In the genomic region with DNA sequence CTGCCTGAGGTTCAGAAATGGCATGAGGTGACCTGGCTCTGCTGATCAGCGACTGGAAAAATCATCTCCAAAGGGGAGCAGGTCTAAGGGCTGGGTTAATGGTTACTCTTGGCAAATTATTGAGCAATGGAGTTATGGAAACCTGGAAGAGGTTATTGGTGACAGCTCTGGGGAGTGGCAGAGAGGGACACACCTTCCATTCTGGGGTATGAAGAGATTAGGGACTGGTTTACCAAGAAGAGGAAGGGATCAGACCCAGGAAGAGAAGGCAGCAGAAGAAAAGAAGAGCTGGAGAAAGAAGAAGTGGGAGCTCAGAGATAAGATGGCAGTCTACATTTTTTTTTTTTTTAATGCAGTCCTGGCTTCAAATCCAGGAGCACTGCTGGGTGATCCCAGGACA, we compare ENCODE assay signal across 9 mouse cellular contexts. TPM values are rescaled to one million over a fixed set of nuclear protein-coding genes. Genes with fewer than 3 reads are reported as not detected.
DNase-seq lines count a peak whose midpoint lies in the region; ATAC-seq and TF ChIP-seq lines count a peak whose summit lies in the region.
"Had no signal": no experiment of that assay in that cellular context is flagged by ENCODE, and none has a peak within 500 bp of the region (broad histone marks: within the 10 kb centered on the region; RNA-seq: fewer than 3 reads in every experiment).

No protein-coding gene starts in this region.

- peaks cover 54% of the 10 kb centered on the region for H3K4me1 ChIP-seq in hindbrain, embryonic 12.5 days
- H3K4me1 ChIP-seq in hindbrain, embryonic 11.5 days (replicated peaks; ENCODE audit: control insufficient read depth, insufficient read depth, low read length) = peaks cover 4% of the 10 kb centered on the region; the same call in 1 of the 2 replicates
- peaks cover 78% of the 10 kb centered on the region for H3K4me1 ChIP-seq in embryonic facial prominence, embryonic 10.5 days
- H3K4me1 ChIP-seq in kidney, adult 2 months (ENCODE audit: control insufficient read depth, insufficient read depth, low read length) = peaks cover 15% of the 10 kb centered on the region

- H3K27ac ChIP-seq in hindbrain, embryonic 12.5 days = 0 out of 2 replicates have a peak overlapping the region, but pooled peaks have one; percentile 62
- no peak overlapping the region for H3K27ac ChIP-seq in hindbrain, embryonic 11.5 days (ENCODE audit: low read depth, low read length)
- peak overlapping the region; percentile 96 for H3K27ac ChIP-seq in embryonic facial prominence, embryonic 10.5 days (replicated peaks)
- peak overlapping the region; percentile 94 for H3K27ac ChIP-seq in kidney, adult 2 months (ENCODE audit: insufficient read depth, low read depth, low read length)
- H3K27ac ChIP-seq in macrophage = peak overlapping the region; percentile 98

- H3K4me3 ChIP-seq in hindbrain, embryonic 12.5 days = no peak overlapping the region
- H3K4me3 ChIP-seq in hindbrain, embryonic 11.5 days (ENCODE audit: low read depth, low read length) = no peak overlapping the region
- H3K4me3 ChIP-seq in embryonic facial prominence, embryonic 10.5 days = peak overlapping the region; percentile 22; the same call in 1 of the 2 replicates
- H3K4me3 ChIP-seq in kidney, adult 2 months (ENCODE audit: insufficient read depth, low read depth, low read length) = peak overlapping the region; percentile 6; the same call in 1 of the 2 replicates
- H3K4me3 ChIP-seq in macrophage (ENCODE audit: inconsistent target) = no peak overlapping the region

- WGBS in hindbrain, embryonic 12.5 days = 41% methylated on average over 1 of the region's 1 CpGs
- WGBS in hindbrain, embryonic 11.5 days = 58% methylated on average over 1 of the region's 1 CpGs
- 59% methylated on average over 1 of the region's 1 CpGs for WGBS in embryonic facial prominence, embryonic 10.5 days
- WGBS in kidney, adult 2 months = 20% methylated on average over 1 of the region's 1 CpGs
- WGBS in macrophage (ENCODE audit: missing documents) = 0% methylated on average over 1 of the region's 1 CpGs

- no peak for TF ChIP-seq CTCF in kidney, adult 2 months (conservative IDR thresholded peaks at IDR 0.05; ENCODE audit: insufficient read depth, insufficient read length, low read depth, low read length)

- ATAC-seq in hindbrain, embryonic 12.5 days (ENCODE audit: low FRiP score) = no peak
- no peak for ATAC-seq in hindbrain, embryonic 11.5 days (ENCODE audit: low FRiP score)
- no peak for ATAC-seq in erythroid progenitor cell, adult 5-6 weeks (replicated peaks; ENCODE audit: low FRiP score, poor library complexity, severe bottlenecking)

- H3K27me3 ChIP-seq in hindbrain, embryonic 12.5 days = no peaks in the 10 kb centered on the region
- no peaks in the 10 kb centered on the region for H3K27me3 ChIP-seq in hindbrain, embryonic 11.5 days (ENCODE audit: control insufficient read depth, insufficient read depth, low read length)
- peaks cover 7% of the 10 kb centered on the region; the same call in 1 of the 2 replicates for H3K27me3 ChIP-seq in embryonic facial prominence, embryonic 10.5 days (replicated peaks; ENCODE audit: low read depth, poor library complexity, severe bottlenecking)
- no peaks in the 10 kb centered on the region for H3K27me3 ChIP-seq in kidney, adult 2 months (replicated peaks; ENCODE audit: control insufficient read depth, insufficient read depth, low read length)

- no peaks in the 10 kb centered on the region for H3K9me3 ChIP-seq in hindbrain, embryonic 12.5 days (replicated peaks)
- H3K9me3 ChIP-seq in hindbrain, embryonic 11.5 days (ENCODE audit: control insufficient read depth, low read length) = no peaks in the 10 kb centered on the region
- no peaks in the 10 kb centered on the region for H3K9me3 ChIP-seq in embryonic facial prominence, embryonic 10.5 days

- H3K4me2 ChIP-seq in hindbrain, embryonic 12.5 days (replicated peaks) = no peak overlapping the region
- no peak overlapping the region for H3K4me2 ChIP-seq in hindbrain, embryonic 11.5 days (replicated peaks; ENCODE audit: low read depth, low read length)

- DNase-seq in hindbrain, embryonic 11.5 days (ENCODE audit: low spot score) = no peak
- DNase-seq in embryonic facial prominence, embryonic 10.5 days (ENCODE audit: low spot score) = no peak
- peak; percentile 91 for DNase-seq in kidney, adult 2 months
- DNase-seq in layer of hippocampus, postnatal 25 days (ENCODE audit: extremely low spot score in 1 of 2, low spot score in 1 of 2) = no peak
- no peak for DNase-seq in adrenal gland, adult 18-20 months (ENCODE audit: low spot score in 2 of 2)

- TF ChIP-seq POLR2A in kidney, adult 2 months (IDR thresholded peaks at IDR 0.05; ENCODE audit: low read depth, low read length) = no peak

- H3K9ac ChIP-seq in hindbrain, embryonic 12.5 days = no peak overlapping the region
- H3K9ac ChIP-seq in hindbrain, embryonic 11.5 days (ENCODE audit: low read depth, low read length) = no peak overlapping the region

- no peaks in the 10 kb centered on the region for H3K36me3 ChIP-seq in hindbrain, embryonic 12.5 days
- no peaks in the 10 kb centered on the region for H3K36me3 ChIP-seq in hindbrain, embryonic 11.5 days (ENCODE audit: control insufficient read depth, insufficient read depth, low read length)
- peaks cover 9% of the 10 kb centered on the region for H3K36me3 ChIP-seq in embryonic facial prominence, embryonic 10.5 days (replicated peaks)
- H3K36me3 ChIP-seq in kidney, adult 2 months (ENCODE audit: control insufficient read depth, insufficient read depth, low read length) = no peaks in the 10 kb centered on the region
- peaks cover 5% of the 10 kb centered on the region; the same call in 1 of the 2 replicates for H3K36me3 ChIP-seq in macrophage (ENCODE audit: inconsistent target)

- H3K79me2 ChIP-seq in macrophage (ENCODE audit: inconsistent target) = peaks cover 29% of the 10 kb centered on the region

RNA-seq across cellular contexts. Expression of gene Msh5, which starts 1.1 kb away (rescaled TPM):
- 3.0 and 3.1 TPM in 2 replicates for polyA plus RNA-seq in hindbrain, embryonic 12.5 days (2016; fragmentation: Nextera tagmentation; extraction: Ambion mirVana)
- 3.1 and 4.2 TPM in 2 replicates for polyA plus RNA-seq in hindbrain, embryonic 11.5 days (2014; fragmentation: Nextera tagmentation; extraction: Ambion mirVana)
- 3.9 and 4.4 TPM in 2 replicates for polyA plus RNA-seq in embryonic facial prominence, embryonic 10.5 days (2016; fragmentation: Nextera tagmentation; extraction: Ambion mirVana)
- polyA plus RNA-seq in kidney, adult 2 months (2012; rRNA removed) = 1.6 and 2.4 TPM in 2 replicates
- total RNA-seq in macrophage (2018; cell fraction: chromatin; rRNA removed) = 10 to 100 TPM in 10 of 26 experiments, 1 to 10 TPM in 16; 3.4 to 16.1 (median 8.3) TPM
- total RNA-seq in macrophage (2018; cell fraction: cytosol; rRNA removed) = 1 to 10 TPM in 6 of 26 experiments, under 1 TPM in 20; 0.12 to 1.8 (median 0.55) TPM
- 10 to 100 TPM in 2 of 26 experiments, 1 to 10 TPM in 24; 1.8 to 21.5 (median 5.8) TPM for total RNA-seq in macrophage (2018; cell fraction: nucleus; rRNA removed)
- polyA plus RNA-seq in macrophage (2018) = 0.48 to 0.51 TPM (median 0.50 TPM) in 3 replicates
- total RNA-seq in layer of hippocampus, postnatal 25 days (2021) = under 1 TPM; 0.62 to 0.82 TPM
- 36.9 and 39.6 TPM in 2 replicates for total RNA-seq in erythroid progenitor cell, adult 5-6 weeks (2015; ENCODE audit: low replicate concordance)
- 27.3 and 50.9 TPM in 2 replicates for total RNA-seq in erythroid progenitor cell, adult 5-6 weeks (2017; ENCODE audit: low replicate concordance)
- total RNA-seq in adrenal gland, adult 18-20 months (2021) = 1 to 10 TPM; 1.1 to 1.3 TPM
- total RNA-seq: heart, adult 18-20 months had no signal

RNA-seq across cellular contexts. Expression of gene Clic1, which starts 2.1 kb away (rescaled TPM):
- polyA plus RNA-seq in hindbrain, embryonic 12.5 days (2016; fragmentation: Nextera tagmentation; extraction: Ambion mirVana) = 157 and 159 TPM in 2 replicates
- polyA plus RNA-seq in hindbrain, embryonic 11.5 days (2014; fragmentation: Nextera tagmentation; extraction: Ambion mirVana) = 45.6 and 85.1 TPM in 2 replicates
- polyA plus RNA-seq in embryonic facial prominence, embryonic 10.5 days (2016; fragmentation: Nextera tagmentation; extraction: Ambion mirVana) = 190 and 191 TPM in 2 replicates
- 105 and 117 TPM in 2 replicates for polyA plus RNA-seq in kidney, adult 2 months (2012; rRNA removed)
- 10 to 100 TPM; 16.4 to 97.6 (median 62.9) TPM for total RNA-seq in macrophage (2018; cell fraction: chromatin; rRNA removed)
- total RNA-seq in macrophage (2018; cell fraction: cytosol; rRNA removed) = 100 to 1,000 TPM; 271 to 390 (median 328) TPM
- total RNA-seq in macrophage (2018; cell fraction: nucleus; rRNA removed) = 100 to 1,000 TPM in 14 of 26 experiments, 10 to 100 TPM in 12; 34.4 to 199 (median 109) TPM
- 359 to 667 TPM (median 372 TPM) in 3 replicates for polyA plus RNA-seq in macrophage (2018)
- total RNA-seq in layer of hippocampus, postnatal 25 days (2021) = 10 to 100 TPM in 1 of 2 experiments, 1 to 10 TPM in 1; 9.7 to 10.1 TPM
- total RNA-seq in erythroid progenitor cell, adult 5-6 weeks (2015; ENCODE audit: low replicate concordance) = 91.0 and 110 TPM in 2 replicates
- total RNA-seq in erythroid progenitor cell, adult 5-6 weeks (2017; ENCODE audit: low replicate concordance) = 68.3 and 95.5 TPM in 2 replicates
- total RNA-seq in adrenal gland, adult 18-20 months (2021) = 10 to 100 TPM; 71.9 to 92.9 TPM

RNA-seq across cellular contexts. Expression of gene Ddah2, which starts 11.1 kb away (rescaled TPM):
- 512 and 517 TPM in 2 replicates for polyA plus RNA-seq in hindbrain, embryonic 12.5 days (2016; fragmentation: Nextera tagmentation; extraction: Ambion mirVana)
- 614 and 636 TPM in 2 replicates for polyA plus RNA-seq in hindbrain, embryonic 11.5 days (2014; fragmentation: Nextera tagmentation; extraction: Ambion mirVana)
- polyA plus RNA-seq in embryonic facial prominence, embryonic 10.5 days (2016; fragmentation: Nextera tagmentation; extraction: Ambion mirVana) = 482 and 503 TPM in 2 replicates
- polyA plus RNA-seq in kidney, adult 2 months (2012; rRNA removed) = 37.7 and 41.0 TPM in 2 replicates
- 10 to 100 TPM in 2 of 26 experiments, 1 to 10 TPM in 22, under 1 TPM in 1, not detected in 1; 0.85 to 15.2 (median 3.4) TPM for total RNA-seq in macrophage (2018; cell fraction: chromatin; rRNA removed)
- total RNA-seq in macrophage (2018; cell fraction: cytosol; rRNA removed) = 1 to 10 TPM; 1.4 to 6.7 (median 3.3) TPM
- total RNA-seq in macrophage (2018; cell fraction: nucleus; rRNA removed) = 10 to 100 TPM in 1 of 26 experiments, 1 to 10 TPM in 22, under 1 TPM in 2, not detected in 1; 0.68 to 12.2 (median 2.8) TPM
- 3.3 to 9.6 TPM (median 4.8 TPM) in 3 replicates for polyA plus RNA-seq in macrophage (2018)
- 10 to 100 TPM; 19.5 to 20.7 TPM for total RNA-seq in layer of hippocampus, postnatal 25 days (2021)
- total RNA-seq in erythroid progenitor cell, adult 5-6 weeks (2015; ENCODE audit: low replicate concordance) = 2.1 TPM in 1 of 2 replicates, not detected in the other
- 1.5 and 5.6 TPM in 2 replicates for total RNA-seq in erythroid progenitor cell, adult 5-6 weeks (2017; ENCODE audit: low replicate concordance)
- total RNA-seq in adrenal gland, adult 18-20 months (2021) = 10 to 100 TPM in 1 of 2 experiments, 1 to 10 TPM in 1; 9.1 to 17.0 TPM

RNA-seq across cellular contexts. Expression of gene Ly6g6c, which starts 17.5 kb away (rescaled TPM):
- polyA plus RNA-seq in hindbrain, embryonic 12.5 days (2016; fragmentation: Nextera tagmentation; extraction: Ambion mirVana) = not detected in 2 replicates
- 0.19 TPM in 1 of 2 replicates, not detected in the other for polyA plus RNA-seq in hindbrain, embryonic 11.5 days (2014; fragmentation: Nextera tagmentation; extraction: Ambion mirVana)
- 0.31 and 0.35 TPM in 2 replicates for polyA plus RNA-seq in embryonic facial prominence, embryonic 10.5 days (2016; fragmentation: Nextera tagmentation; extraction: Ambion mirVana)
- 0.13 and 0.16 TPM in 2 replicates for polyA plus RNA-seq in kidney, adult 2 months (2012; rRNA removed)
- not detected for total RNA-seq in macrophage (2018; cell fraction: chromatin; rRNA removed)
- not detected for total RNA-seq in macrophage (2018; cell fraction: cytosol; rRNA removed)
- 1 to 10 TPM in 1 of 26 experiments, not detected in 25; 1.6 TPM for total RNA-seq in macrophage (2018; cell fraction: nucleus; rRNA removed)
- not detected in 3 replicates for polyA plus RNA-seq in macrophage (2018)
- total RNA-seq in layer of hippocampus, postnatal 25 days (2021) = not detected
- not detected in 2 replicates for total RNA-seq in erythroid progenitor cell, adult 5-6 weeks (2015; ENCODE audit: low replicate concordance)
- not detected in 2 replicates for total RNA-seq in erythroid progenitor cell, adult 5-6 weeks (2017; ENCODE audit: low replicate concordance)
- not detected for total RNA-seq in adrenal gland, adult 18-20 months (2021)
- total RNA-seq: heart, adult 18-20 months had no signal

RNA-seq across cellular contexts. Expression of gene Mpig6b, which starts 18.3 kb away (rescaled TPM):
- polyA plus RNA-seq in hindbrain, embryonic 12.5 days (2016; fragmentation: Nextera tagmentation; extraction: Ambion mirVana) = 0.46 and 0.52 TPM in 2 replicates
- 0.66 and 1.1 TPM in 2 replicates for polyA plus RNA-seq in hindbrain, embryonic 11.5 days (2014; fragmentation: Nextera tagmentation; extraction: Ambion mirVana)
- polyA plus RNA-seq in embryonic facial prominence, embryonic 10.5 days (2016; fragmentation: Nextera tagmentation; extraction: Ambion mirVana) = 0.52 and 0.93 TPM in 2 replicates
- polyA plus RNA-seq in kidney, adult 2 months (2012; rRNA removed) = 0.46 and 0.66 TPM in 2 replicates
- total RNA-seq in macrophage (2018; cell fraction: chromatin; rRNA removed) = not detected
- total RNA-seq in macrophage (2018; cell fraction: cytosol; rRNA removed) = under 1 TPM in 2 of 26 experiments, not detected in 24; 0.09 to 0.14 TPM
- under 1 TPM in 1 of 26 experiments, not detected in 25; 0.56 TPM for total RNA-seq in macrophage (2018; cell fraction: nucleus; rRNA removed)
- 0.17 TPM in 1 of 3 replicates, not detected in the others for polyA plus RNA-seq in macrophage (2018)
- not detected for total RNA-seq in layer of hippocampus, postnatal 25 days (2021)
- 1.1 TPM in 1 of 2 replicates, not detected in the other for total RNA-seq in erythroid progenitor cell, adult 5-6 weeks (2015; ENCODE audit: low replicate concordance)
- total RNA-seq in erythroid progenitor cell, adult 5-6 weeks (2017; ENCODE audit: low replicate concordance) = not detected in 2 replicates
- total RNA-seq in adrenal gland, adult 18-20 months (2021) = under 1 TPM; 0.13 to 0.22 TPM

Comparison
In these comparisons a context has a peak if more than half of its experiments do, and no peak if none do; other contexts are left out.
1. H3K4me3 ChIP-seq: peak in embryonic facial prominence, embryonic 10.5 days (single experiment) and kidney, adult 2 months (single experiment); none in hindbrain, embryonic 12.5 days (single experiment), hindbrain, embryonic 11.5 days (single experiment) and macrophage (single experiment).
2. RNA of gene Ddah2, which starts 11.1 kb away (polyA plus RNA-seq): 614 to 636 TPM in hindbrain, embryonic 11.5 days, 512 to 517 TPM in hindbrain, embryonic 12.5 days and 482 to 503 TPM in embryonic facial prominence, embryonic 10.5 days; 37.7 to 41.0 TPM in kidney, adult 2 months and 3.3 to 9.6 TPM in macrophage; every median in the first group is over 10 times any median in the second.